Mouse (Mus musculus) small intestine, adult 2 months (tissue): ENCODE measurements around the gene Ptf1a. TPM values are rescaled to one million over a fixed set of nuclear protein-coding genes. Genes with fewer than 3 reads are reported as not detected.

Source experiments
- H3K27ac ChIP-seq: fragments of 200-500 bp; 2 replicates; pipeline ENCODE4 v1.5.1; 2012; ENCODE audit warnings: low read depth, low read length, control low read depth, inconsistent platforms; ENCODE audit not compliant: insufficient read depth
- H3K27me3 ChIP-seq: fragments of 200-500 bp; 2 replicates; pipeline ENCODE4 v1.6.1; 2012; ENCODE audit warnings: mild to moderate bottlenecking, moderate library complexity, low read length, inconsistent platforms; ENCODE audit not compliant: control insufficient read depth, insufficient read depth
- H3K36me3 ChIP-seq: fragments of 200-500 bp; 2 replicates; pipeline ENCODE4 v1.6.1; 2012; ENCODE audit warnings: mild to moderate bottlenecking, low read length, control low read depth, inconsistent platforms; ENCODE audit not compliant: control insufficient read depth, insufficient read depth
- H3K4me1 ChIP-seq: fragments of 200-500 bp; 2 replicates; pipeline ENCODE4 v1.6.1; 2012; ENCODE audit warnings: low read length, inconsistent platforms, mixed read lengths; ENCODE audit not compliant: control insufficient read depth, insufficient read depth, insufficient read length
- H3K4me3 ChIP-seq: fragments of 200-500 bp; 2 replicates; pipeline ENCODE4 v1.5.1; 2012; ENCODE audit warnings: low read depth, mild to moderate bottlenecking, control low read depth, inconsistent platforms, low read length, moderate library complexity
- CTCF ChIP-seq: fragments of 200-500 bp; IDR thresholded peaks from 2 replicates; pipeline ENCODE4 v1.5.1; 2012; ENCODE audit warnings: low read depth, mild to moderate bottlenecking, control low read depth, inconsistent platforms, low read length, moderate library complexity, mixed read lengths; ENCODE audit not compliant: insufficient replicate concordance, insufficient read length; ENCODE audit errors: extremely low read depth
- POLR2A ChIP-seq: fragments of 200-500 bp; IDR thresholded peaks from 2 replicates; pipeline ENCODE4 v1.6.1; 2012; ENCODE audit warnings: low read depth, mild to moderate bottlenecking, control low read depth, inconsistent platforms, low read length, moderate library complexity
- WGBS: fragments of 180-500 bp; shearing (Covaris S2); methylation state at CpG from one replicate; pipeline ENCODE4 v1.1.7; 2018; 5-methylcytosine and 5-hydroxymethylcytosine counted together
- polyA plus RNA-seq: library from polyadenylated mRNA; depleted of rRNA; stranded (reverse); fragments of >200 nt; gene quantifications from 2 replicates; pipeline ENCODE4 v1.2.3, GENCODE M21; 2012

The Ptf1a gene
- polyA plus RNA-seq, 1 experiment: not detected

DNA sequence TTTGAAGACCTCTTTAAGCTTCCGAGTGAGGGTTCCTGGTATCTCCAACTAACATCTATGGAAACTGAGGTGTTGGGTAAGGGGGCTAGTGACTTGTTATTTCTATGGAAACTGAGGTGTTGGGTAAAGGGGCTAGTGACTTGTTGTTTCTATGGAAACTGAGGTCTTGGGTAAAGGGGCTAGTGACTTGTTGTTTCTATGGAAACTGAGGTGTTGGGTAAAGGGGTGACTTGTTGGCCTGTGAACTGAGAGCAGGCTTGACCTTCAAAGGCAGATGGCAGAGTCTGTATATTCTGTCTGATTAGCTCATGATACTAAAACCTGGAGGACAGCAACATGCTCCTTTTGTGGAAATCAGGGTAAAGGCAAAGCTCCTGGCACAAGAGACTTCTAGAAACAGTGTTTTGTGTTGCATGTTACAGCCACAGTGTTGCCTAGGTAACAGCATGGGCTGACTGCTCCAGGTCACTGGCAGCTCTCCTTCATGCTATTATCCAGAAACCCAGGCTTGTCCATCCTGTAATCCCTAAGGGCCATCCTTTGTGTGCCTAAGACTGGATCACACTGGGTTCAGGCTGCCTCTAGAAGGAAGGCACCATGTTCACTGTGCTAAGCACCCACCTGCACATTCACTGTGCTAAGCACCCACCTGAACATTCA, 25.6 kb upstream of the Ptf1a start:
- no peaks in the 10 kb centered on the region for H3K27me3 ChIP-seq
- 46% methylated on average over 1 of the region's 1 CpGs for WGBS
- H3K4me1 ChIP-seq: no peaks in the 10 kb centered on the region
- no peaks in the 10 kb centered on the region for H3K36me3 ChIP-seq
- H3K27ac ChIP-seq: no peak overlapping the region
- TF ChIP-seq CTCF (no peak), POLR2A (no peak)
- no peak overlapping the region for H3K4me3 ChIP-seq

DNA sequence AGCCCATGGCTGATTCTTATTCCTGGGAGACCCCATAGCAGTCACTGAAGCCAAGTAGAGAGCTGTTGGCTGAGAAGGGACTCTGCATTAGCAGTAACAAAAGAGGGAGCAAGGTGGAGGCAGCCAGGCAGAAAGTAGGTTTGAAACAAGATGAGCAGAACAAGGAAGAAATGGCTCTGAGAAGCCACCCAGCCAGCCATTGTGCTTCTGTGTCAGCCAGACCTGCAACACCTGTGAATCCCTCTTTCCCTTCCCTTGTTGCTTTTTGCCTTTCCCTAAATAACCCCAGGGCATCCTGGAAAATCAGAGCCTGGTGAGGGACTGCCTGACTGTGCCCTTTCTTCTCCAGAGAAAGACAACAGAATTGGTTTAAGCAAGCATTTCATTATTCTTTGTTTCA, 23.2 kb upstream of the Ptf1a start:
- no peak for TF ChIP-seq CTCF
- TF ChIP-seq POLR2A: no peak
- Histone ChIP-seq H3K27me3 (no peaks in the 10 kb centered on the region), H3K27ac (no peak overlapping the region), H3K4me3 (no peak overlapping the region), H3K4me1 (no peaks in the 10 kb centered on the region), H3K36me3 (no peaks in the 10 kb centered on the region)

DNA sequence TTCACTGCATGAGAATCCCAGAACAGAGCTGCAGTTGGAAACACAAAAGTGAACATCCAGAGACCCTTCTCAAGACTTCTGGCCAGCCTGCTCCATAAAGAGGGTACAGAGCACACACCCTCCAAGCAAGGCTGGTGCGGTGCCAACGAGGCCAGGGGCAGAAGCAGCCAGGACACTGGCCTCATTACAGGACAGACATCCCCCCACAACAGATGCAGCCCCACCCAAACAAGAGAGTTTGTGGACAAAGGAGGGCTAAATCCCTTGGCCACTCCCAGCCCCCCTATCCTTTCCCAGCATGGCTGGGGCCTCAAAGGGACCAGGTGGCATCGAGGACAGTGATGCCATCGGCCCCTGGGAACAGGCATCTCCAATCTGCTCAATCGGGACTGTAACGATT, 22.4 kb upstream of the Ptf1a start:
- TF ChIP-seq POLR2A: no peak
- no peak for TF ChIP-seq CTCF
- 81% methylated on average over 6 of the region's 6 CpGs for WGBS
- H3K27me3 ChIP-seq: no peaks in the 10 kb centered on the region
- no peaks in the 10 kb centered on the region for H3K36me3 ChIP-seq
- no peak overlapping the region for H3K27ac ChIP-seq
- no peaks in the 10 kb centered on the region for H3K4me1 ChIP-seq
- no peak overlapping the region for H3K4me3 ChIP-seq

DNA sequence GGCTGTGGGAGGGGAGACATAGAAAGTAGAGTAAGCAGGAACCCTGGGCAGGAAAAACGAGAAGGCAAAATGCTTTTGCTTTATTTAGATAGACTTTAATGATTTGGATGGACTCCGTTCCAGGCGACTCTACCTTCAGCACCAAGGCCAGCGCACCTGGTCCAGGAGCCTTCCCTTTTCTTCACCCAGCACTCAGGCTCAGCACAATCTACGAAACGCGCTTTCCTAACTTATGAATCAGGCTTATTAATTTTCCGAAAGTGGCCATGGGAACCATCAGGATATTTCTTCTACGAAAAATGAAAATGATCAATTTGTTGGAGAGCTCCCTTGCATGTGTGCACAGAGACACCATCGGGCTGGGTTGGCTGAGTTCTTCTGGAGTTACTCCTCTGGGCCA, 16.4 kb upstream of the Ptf1a start:
- no peak overlapping the region for H3K4me3 ChIP-seq
- no peaks in the 10 kb centered on the region for H3K36me3 ChIP-seq
- H3K27me3 ChIP-seq: peaks cover 18% of the 10 kb centered on the region
- 9% methylated on average over 10 of the region's 10 CpGs for WGBS
- H3K27ac ChIP-seq: no peak overlapping the region
- H3K4me1 ChIP-seq: no peaks in the 10 kb centered on the region
- TF ChIP-seq CTCF (no peak), POLR2A (no peak)

DNA sequence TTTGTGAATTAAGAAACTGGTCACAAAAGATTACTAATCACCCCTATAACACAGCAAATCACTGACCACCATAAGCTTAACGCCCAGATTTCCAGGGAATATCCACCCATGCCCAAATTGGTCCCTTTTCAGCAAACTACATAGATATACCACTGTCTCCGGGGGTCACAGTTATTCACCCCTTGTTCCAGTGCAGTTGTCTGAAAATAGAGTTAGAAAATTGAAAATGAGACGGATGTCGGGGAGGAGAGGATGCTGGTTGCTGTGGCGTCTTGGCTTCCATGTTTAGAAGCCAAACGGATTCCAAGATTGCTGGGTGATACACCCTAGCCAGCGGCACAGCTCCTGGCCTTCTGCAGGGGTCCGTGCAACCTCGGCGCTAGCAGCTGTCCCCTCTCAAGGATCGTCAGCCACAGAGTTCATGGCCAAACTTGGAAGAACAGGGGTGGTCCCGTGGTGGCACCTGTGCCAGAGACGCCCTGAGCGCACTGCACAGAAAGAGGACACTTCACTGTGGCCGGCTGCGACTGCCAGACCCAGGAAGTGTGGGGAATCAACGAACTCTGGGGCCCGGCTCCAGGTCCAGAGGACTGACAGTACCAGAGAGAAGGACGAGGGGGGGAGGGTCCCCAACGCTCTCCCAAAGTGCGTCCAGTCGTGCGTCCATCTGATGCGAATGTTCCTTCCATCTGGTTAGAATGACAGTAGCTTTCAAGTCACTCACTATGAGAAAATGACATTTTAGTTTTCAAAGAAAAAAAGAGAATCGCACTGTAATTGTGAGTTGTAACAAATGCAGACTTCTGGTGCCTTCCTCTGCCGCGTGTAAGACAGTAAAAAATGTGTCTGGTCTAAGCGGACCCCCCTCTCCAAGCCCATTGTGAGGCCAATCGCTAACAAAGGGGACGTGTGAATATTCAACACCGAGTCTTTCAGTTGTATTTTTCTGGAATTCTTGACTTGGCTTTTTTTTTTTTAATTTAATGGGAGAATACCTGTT, 15.5 kb upstream of the Ptf1a start:
- Histone ChIP-seq H3K36me3 (no peaks in the 10 kb centered on the region), H3K4me3 (no peak overlapping the region), H3K4me1 (no peaks in the 10 kb centered on the region), H3K27ac (no peak overlapping the region), H3K27me3 (peaks cover 18% of the 10 kb centered on the region)
- WGBS: 8% methylated on average over 31 of the region's 31 CpGs
- TF ChIP-seq POLR2A (no peak), CTCF (no peak)

DNA sequence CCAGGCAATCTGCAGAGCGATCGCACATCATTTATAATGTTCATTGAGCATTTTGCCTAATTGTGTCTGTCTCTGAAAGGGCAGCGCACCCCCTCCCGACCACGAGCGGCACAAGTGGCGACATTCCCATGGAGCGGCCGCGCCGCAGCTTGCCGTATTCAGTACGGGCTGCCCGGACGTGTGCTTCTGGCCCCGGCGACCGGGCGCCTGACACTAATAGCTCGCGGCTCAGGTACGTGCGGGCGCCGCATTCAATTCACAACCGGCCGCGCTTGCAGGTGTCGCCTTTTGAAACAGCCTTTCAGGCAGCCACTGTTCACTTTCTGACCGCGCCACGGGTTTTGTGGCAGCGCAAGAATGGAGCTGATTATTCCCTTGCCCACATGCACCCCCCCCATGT, 14.7 kb upstream of the Ptf1a start:
- Histone ChIP-seq H3K36me3 (no peaks in the 10 kb centered on the region), H3K4me3 (no peak overlapping the region), H3K27ac (no peak overlapping the region), H3K4me1 (no peaks in the 10 kb centered on the region), H3K27me3 (peaks cover 18% of the 10 kb centered on the region)
- no peak for TF ChIP-seq POLR2A
- no peak for TF ChIP-seq CTCF
- 3% methylated on average over 33 of the region's 33 CpGs for WGBS

DNA sequence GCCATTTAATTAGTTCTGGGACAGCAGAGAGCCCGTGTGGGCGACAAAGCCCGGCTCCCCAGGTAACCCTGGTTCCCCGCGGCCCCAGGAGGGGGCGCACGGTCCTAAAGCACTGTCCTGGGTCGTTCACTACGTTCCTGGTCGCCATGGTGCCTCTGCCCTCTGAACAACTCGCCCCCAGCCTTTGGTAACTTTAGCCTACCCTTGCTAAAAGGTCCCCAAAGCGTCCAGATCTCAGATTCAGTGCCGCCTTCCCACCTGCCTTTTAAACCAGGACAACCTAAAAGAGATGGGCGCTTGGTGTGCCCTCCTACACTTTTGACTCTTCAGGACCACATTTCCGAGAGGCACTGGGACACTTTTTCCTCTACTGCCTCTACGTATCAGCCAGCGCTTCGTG, 14.3 kb upstream of the Ptf1a start:
- Histone ChIP-seq H3K27me3 (peaks cover 18% of the 10 kb centered on the region), H3K27ac (no peak overlapping the region), H3K36me3 (no peaks in the 10 kb centered on the region), H3K4me3 (no peak overlapping the region), H3K4me1 (no peaks in the 10 kb centered on the region)
- TF ChIP-seq POLR2A: no peak
- no peak for TF ChIP-seq CTCF
- WGBS: 3% methylated on average over 18 of the region's 18 CpGs
